Mouse (Mus musculus): Measurements from ENCODE around the gene Dock9. TPM values are rescaled to one million over a fixed set of nuclear protein-coding genes. Genes with fewer than 3 reads are reported as not detected.

Gene Dock9
- polyA plus RNA-seq, 1 experiment from 2014 or later = 4.2 TPM

DNA sequence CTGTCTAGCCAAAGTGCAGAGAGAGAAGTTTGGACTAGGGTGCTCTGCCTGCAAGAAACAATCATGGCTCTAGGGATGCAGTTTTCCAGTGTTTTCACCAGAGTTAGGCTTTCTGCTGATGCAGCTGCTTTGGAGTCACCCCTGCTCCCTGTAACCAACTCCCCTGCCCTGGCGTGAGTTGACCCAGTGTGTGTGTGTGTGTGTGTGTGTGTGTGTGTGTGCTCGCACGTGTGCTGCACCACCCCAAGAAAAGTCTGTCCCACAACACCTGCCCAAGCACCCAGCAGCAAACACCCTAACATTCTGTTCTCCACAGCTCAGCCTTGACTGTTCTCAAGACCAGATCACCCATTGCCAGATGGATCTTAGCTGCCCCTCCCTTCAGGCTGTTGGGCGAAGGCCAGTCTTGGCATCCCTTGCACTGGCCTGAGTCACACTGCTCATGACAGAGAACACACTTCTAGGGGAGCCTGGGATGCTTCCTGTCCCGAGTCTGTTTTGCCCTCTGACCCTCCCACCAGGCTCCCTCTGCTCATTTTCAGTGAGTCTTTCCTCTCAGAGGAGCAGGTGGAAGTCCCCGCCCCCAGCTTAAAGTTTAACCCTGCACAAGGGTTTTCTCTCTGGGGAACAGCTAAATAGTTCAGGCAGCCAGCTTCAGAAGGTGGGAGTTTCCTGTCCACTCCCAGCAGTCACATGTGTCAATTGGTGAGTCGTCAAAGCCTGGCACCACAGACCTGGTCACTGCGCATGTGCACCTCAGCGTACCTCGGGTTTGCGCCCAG is 26.9 kb upstream of the Dock9 start:
- ATAC-seq (ENCODE audit: low FRiP score) (no peak), DNase-seq (ENCODE audit: low spot score, missing footprints) (no peak)
- no peak overlapping the region for H3K9ac ChIP-seq (ENCODE audit: low read length)
- 74% methylated on average over 11 of the region's 11 CpGs for WGBS
- no peaks in the 10 kb centered on the region for H3K4me1 ChIP-seq (ENCODE audit: control insufficient read depth, insufficient read depth, low read length)
- no peak overlapping the region for H3K4me3 ChIP-seq (ENCODE audit: low read depth, low read length)
- H3K36me3 ChIP-seq (ENCODE audit: control insufficient read depth, insufficient read depth, low read length) = no peaks in the 10 kb centered on the region
- no peaks in the 10 kb centered on the region for H3K27me3 ChIP-seq (ENCODE audit: control insufficient read depth, insufficient read depth, low read length)
- H3K4me2 ChIP-seq = no peak overlapping the region
- no peak overlapping the region for H3K27ac ChIP-seq (ENCODE audit: low read depth, low read length)
- no peaks in the 10 kb centered on the region; the same call in 1 of the 2 replicates for H3K9me3 ChIP-seq (ENCODE audit: control insufficient read depth, low read length)

DNA sequence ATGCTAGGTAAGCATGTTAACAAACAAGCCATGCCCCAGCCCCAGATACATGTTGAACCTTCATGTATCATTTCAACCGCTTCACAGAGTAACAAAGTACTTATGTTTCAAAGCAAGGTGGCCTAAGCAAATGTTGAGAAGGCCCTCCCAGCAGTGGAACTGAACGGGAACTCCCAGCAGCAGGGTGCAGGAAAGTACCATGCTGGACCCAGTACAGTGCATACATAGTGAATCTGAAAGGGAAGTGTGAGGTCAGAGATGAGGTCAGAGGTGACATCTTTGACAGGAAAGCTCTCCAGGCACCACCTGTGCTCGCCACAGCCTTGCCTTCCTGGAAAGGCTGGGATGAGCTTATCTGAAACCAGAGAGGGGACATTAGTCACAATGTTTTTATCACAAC is 25.4 kb upstream of the Dock9 start:
- Histone ChIP-seq H3K27ac (ENCODE audit: low read depth, low read length) (no peak overlapping the region), H3K4me2 (no peak overlapping the region), H3K4me1 (ENCODE audit: control insufficient read depth, insufficient read depth, low read length) (no peaks in the 10 kb centered on the region), H3K9me3 (ENCODE audit: control insufficient read depth, low read length) (no peaks in the 10 kb centered on the region), H3K27me3 (ENCODE audit: control insufficient read depth, insufficient read depth, low read length) (no peaks in the 10 kb centered on the region), H3K36me3 (ENCODE audit: control insufficient read depth, insufficient read depth, low read length) (no peaks in the 10 kb centered on the region), H3K9ac (ENCODE audit: low read length) (no peak overlapping the region), H3K4me3 (ENCODE audit: low read depth, low read length) (no peak overlapping the region)
- WGBS = 77% methylated on average over 3 of the region's 3 CpGs
- DNase-seq (ENCODE audit: low spot score, missing footprints) (no peak), ATAC-seq (ENCODE audit: low FRiP score) (no peak)

DNA sequence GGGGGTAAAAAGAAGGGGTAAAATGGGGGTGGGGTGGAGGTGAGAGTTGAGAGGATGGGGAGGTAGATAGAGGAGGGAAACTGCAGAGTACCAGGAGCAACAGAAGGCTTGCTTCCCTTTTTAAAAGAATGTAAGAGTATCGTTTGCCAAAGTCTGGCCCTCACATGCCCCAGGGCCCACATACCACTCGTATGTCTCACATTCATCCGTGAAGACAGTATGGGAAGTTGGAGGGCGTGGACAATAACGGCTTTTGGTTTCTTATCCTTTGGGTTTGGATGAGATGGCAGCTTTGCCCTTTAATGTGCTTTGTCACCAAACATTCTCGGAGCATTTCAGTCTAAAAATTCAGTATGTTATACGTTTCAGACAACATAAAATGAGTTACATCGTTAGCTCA is 24.9 kb upstream of the Dock9 start:
- ATAC-seq (ENCODE audit: low FRiP score) (no peak), DNase-seq (ENCODE audit: low spot score, missing footprints) (no peak)
- Histone ChIP-seq H3K4me3 (ENCODE audit: low read depth, low read length) (no peak overlapping the region), H3K4me1 (ENCODE audit: control insufficient read depth, insufficient read depth, low read length) (no peaks in the 10 kb centered on the region), H3K36me3 (ENCODE audit: control insufficient read depth, insufficient read depth, low read length) (no peaks in the 10 kb centered on the region), H3K27ac (ENCODE audit: low read depth, low read length) (no peak overlapping the region), H3K27me3 (ENCODE audit: control insufficient read depth, insufficient read depth, low read length) (no peaks in the 10 kb centered on the region), H3K9me3 (ENCODE audit: control insufficient read depth, low read length) (no peaks in the 10 kb centered on the region), H3K9ac (ENCODE audit: low read length) (no peak overlapping the region), H3K4me2 (no peak overlapping the region)
- WGBS = 85% methylated on average over 8 of the region's 8 CpGs

DNA sequence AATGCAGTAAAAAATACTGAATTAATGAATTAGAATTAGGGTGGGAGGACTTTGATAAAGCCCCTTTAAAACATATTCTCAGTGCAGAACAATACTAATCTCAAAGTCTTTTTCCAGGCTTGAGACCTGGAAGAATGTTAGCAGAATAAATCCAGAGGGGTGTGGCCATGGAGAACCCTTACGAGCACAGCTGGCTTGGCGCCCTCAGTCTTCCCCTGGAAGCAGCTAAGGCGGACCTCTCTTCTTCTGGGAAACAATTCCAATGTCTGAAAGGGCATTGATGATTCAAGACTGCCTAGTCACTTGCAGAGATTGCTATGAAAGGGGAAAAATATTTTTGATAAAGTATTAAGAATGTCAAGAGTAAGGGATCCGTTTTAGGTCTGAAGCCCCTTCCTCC is 9.2 kb upstream of the Dock9 start:
- Histone ChIP-seq H3K9ac (ENCODE audit: low read length) (no peak overlapping the region), H3K4me1 (ENCODE audit: control insufficient read depth, insufficient read depth, low read length) (no peaks in the 10 kb centered on the region), H3K9me3 (ENCODE audit: control insufficient read depth, low read length) (no peaks in the 10 kb centered on the region; the same call in 1 of the 2 replicates), H3K4me3 (ENCODE audit: low read depth, low read length) (no peak overlapping the region), H3K36me3 (ENCODE audit: control insufficient read depth, insufficient read depth, low read length) (no peaks in the 10 kb centered on the region), H3K27ac (ENCODE audit: low read depth, low read length) (no peak overlapping the region), H3K27me3 (ENCODE audit: control insufficient read depth, insufficient read depth, low read length) (no peaks in the 10 kb centered on the region), H3K4me2 (no peak overlapping the region)
- no peak for DNase-seq (ENCODE audit: low spot score, missing footprints)
- 70% methylated on average over 4 of the region's 4 CpGs for WGBS
- ATAC-seq (ENCODE audit: low FRiP score) = no peak

DNA sequence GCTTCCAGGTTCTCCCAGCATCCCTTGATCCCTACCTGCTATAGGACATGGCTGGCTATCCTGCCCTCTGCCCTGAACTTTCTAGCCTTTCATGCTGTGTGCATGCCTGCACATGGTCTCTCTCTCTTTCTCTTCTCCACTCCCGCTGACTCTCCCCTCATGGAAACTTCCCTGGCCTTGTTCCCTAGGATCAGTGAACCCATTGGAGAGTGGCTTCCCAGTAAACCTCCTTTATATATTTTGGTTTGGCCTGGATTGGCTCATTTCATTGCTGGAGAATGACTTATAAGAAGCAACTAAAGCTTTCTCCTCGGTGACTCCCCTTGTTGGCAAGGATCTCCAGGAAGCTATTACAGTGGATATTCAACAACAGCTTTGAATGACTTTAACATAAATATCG is 8.7 kb upstream of the Dock9 start:
- no peaks in the 10 kb centered on the region for H3K27me3 ChIP-seq (ENCODE audit: control insufficient read depth, insufficient read depth, low read length)
- 81% methylated on average over 3 of the region's 3 CpGs for WGBS
- no peak overlapping the region for H3K27ac ChIP-seq (ENCODE audit: low read depth, low read length)
- no peaks in the 10 kb centered on the region; the same call in 1 of the 2 replicates for H3K9me3 ChIP-seq (ENCODE audit: control insufficient read depth, low read length)
- no peak overlapping the region for H3K4me2 ChIP-seq
- H3K9ac ChIP-seq (ENCODE audit: low read length) = no peak overlapping the region
- H3K4me3 ChIP-seq (ENCODE audit: low read depth, low read length) = no peak overlapping the region
- ATAC-seq (ENCODE audit: low FRiP score) (no peak), DNase-seq (ENCODE audit: low spot score, missing footprints) (no peak)
- H3K4me1 ChIP-seq (ENCODE audit: control insufficient read depth, insufficient read depth, low read length) = no peaks in the 10 kb centered on the region
- H3K36me3 ChIP-seq (ENCODE audit: control insufficient read depth, insufficient read depth, low read length) = no peaks in the 10 kb centered on the region

DNA sequence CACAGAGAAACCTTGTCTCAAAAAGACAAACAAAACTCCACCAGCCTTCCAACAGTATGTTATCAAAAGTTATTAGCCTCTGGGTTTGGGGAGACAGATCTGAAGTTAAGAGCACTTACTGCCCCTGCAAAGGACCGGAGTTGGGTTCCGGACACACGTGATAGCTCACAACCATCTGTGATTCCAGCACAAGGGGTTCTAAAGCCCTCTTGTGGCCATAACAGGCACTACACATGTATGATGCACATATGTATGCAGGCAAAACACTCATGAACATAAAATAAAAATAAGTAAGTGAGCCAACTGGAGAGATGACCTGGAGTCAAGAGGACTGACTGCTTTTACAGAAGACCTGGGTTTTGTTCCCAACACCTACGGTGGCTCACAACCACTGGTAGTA is 6.8 kb upstream of the Dock9 start:
- 84% methylated on average over 4 of the region's 4 CpGs for WGBS

DNA sequence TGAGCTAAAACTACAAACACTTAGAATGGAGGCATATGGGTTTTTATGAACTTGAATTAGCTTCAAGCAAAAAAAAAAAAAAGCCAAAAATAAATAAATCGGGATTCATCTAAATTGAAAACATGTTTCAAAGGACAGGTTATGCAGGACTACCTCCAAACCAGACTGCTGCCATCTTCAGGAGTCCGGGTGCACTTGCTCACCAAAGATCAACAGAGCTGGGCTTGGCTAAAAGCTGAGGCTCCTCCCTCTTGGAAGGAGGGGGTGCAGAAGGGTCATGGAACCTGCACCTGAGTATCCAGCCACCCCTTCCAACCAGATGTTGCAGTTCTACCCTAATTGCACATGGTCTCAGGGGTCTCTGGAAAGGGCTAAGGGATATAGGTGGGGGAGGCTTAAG is 3.3 kb upstream of the Dock9 start:
- Histone ChIP-seq H3K36me3 (ENCODE audit: control insufficient read depth, insufficient read depth, low read length) (no peaks in the 10 kb centered on the region), H3K4me3 (ENCODE audit: low read depth, low read length) (no peak overlapping the region), H3K9me3 (ENCODE audit: control insufficient read depth, low read length) (no peaks in the 10 kb centered on the region), H3K4me1 (ENCODE audit: control insufficient read depth, insufficient read depth, low read length) (no peaks in the 10 kb centered on the region; the same call in 1 of the 2 replicates), H3K9ac (ENCODE audit: low read length) (no peak overlapping the region), H3K27me3 (ENCODE audit: control insufficient read depth, insufficient read depth, low read length) (peaks cover 17% of the 10 kb centered on the region), H3K27ac (ENCODE audit: low read depth, low read length) (no peak overlapping the region), H3K4me2 (no peak overlapping the region)
- no peak for ATAC-seq (ENCODE audit: low FRiP score)
- 32% methylated on average over 2 of the region's 2 CpGs for WGBS
- DNase-seq (ENCODE audit: low spot score, missing footprints) = no peak

More for the DNA sequence above, 6.8 kb upstream of the Dock9 start:
- Histone ChIP-seq H3K4me1 (ENCODE audit: control insufficient read depth, insufficient read depth, low read length) (no peaks in the 10 kb centered on the region), H3K27ac (ENCODE audit: low read depth, low read length) (no peak overlapping the region), H3K4me2 (no peak overlapping the region), H3K36me3 (ENCODE audit: control insufficient read depth, insufficient read depth, low read length) (no peaks in the 10 kb centered on the region), H3K9ac (ENCODE audit: low read length) (no peak overlapping the region), H3K27me3 (ENCODE audit: control insufficient read depth, insufficient read depth, low read length) (no peaks in the 10 kb centered on the region), H3K4me3 (ENCODE audit: low read depth, low read length) (no peak overlapping the region), H3K9me3 (ENCODE audit: control insufficient read depth, low read length) (no peaks in the 10 kb centered on the region)
- DNase-seq (ENCODE audit: low spot score, missing footprints) = peak; percentile 84
- no peak for ATAC-seq (ENCODE audit: low FRiP score)

DNA sequence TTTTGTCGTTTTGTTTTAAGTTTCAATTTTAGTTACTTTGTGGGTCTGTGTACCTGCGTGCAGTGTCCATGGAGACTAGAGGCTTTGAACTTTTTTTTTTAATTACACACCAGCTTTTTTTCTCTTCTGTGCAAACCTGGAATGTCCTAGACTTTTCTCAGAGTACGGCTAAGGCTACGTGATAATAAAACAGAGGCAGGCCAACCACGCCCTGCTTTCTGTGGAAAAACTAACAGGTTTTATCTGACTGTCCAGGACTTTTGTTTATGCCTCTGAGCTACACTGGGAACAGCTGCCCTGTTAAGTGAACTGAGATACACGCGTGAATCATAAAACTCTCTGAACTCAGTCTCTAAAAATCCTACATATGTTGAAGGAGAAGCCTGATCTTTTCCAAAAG is 1.5 kb upstream of the Dock9 start:
- WGBS = 86% methylated on average over 7 of the region's 7 CpGs
- no peak overlapping the region for H3K4me3 ChIP-seq (ENCODE audit: low read depth, low read length)
- H3K4me1 ChIP-seq (ENCODE audit: control insufficient read depth, insufficient read depth, low read length) = no peaks in the 10 kb centered on the region; the same call in 1 of the 2 replicates
- no peak overlapping the region for H3K9ac ChIP-seq (ENCODE audit: low read length)
- peaks cover 25% of the 10 kb centered on the region for H3K27me3 ChIP-seq (ENCODE audit: control insufficient read depth, insufficient read depth, low read length)
- H3K27ac ChIP-seq (ENCODE audit: low read depth, low read length) = no peak overlapping the region
- H3K36me3 ChIP-seq (ENCODE audit: control insufficient read depth, insufficient read depth, low read length) = no peaks in the 10 kb centered on the region
- no peaks in the 10 kb centered on the region for H3K9me3 ChIP-seq (ENCODE audit: control insufficient read depth, low read length)
- ATAC-seq (ENCODE audit: low FRiP score) (no peak), DNase-seq (ENCODE audit: low spot score, missing footprints) (no peak)
- no peak overlapping the region for H3K4me2 ChIP-seq

DNA sequence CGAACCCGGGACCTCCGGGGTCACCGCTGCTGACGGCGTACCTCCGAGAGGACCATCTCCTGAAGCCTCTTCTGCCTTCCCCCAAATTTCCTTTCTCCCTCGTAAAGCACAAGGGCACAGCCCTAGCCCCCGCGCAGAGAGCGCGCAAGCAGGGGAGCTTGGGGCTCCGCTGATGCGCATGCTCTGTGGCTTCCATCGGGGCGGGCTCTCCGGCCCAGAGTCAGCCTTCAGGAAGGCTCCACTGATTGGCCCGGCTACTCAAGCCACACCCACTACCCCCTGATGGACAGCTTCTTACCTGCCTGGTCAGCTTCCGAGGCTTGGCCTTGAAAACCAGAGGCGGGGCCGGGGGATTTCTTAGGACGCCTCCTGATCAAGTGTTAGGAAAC is 768 bp upstream of the Dock9 start:
- H3K9me3 ChIP-seq (ENCODE audit: control insufficient read depth, low read length) = no peaks in the 10 kb centered on the region
- H3K4me1 ChIP-seq (ENCODE audit: control insufficient read depth, insufficient read depth, low read length) = no peaks in the 10 kb centered on the region; the same call in 1 of the 2 replicates
- H3K36me3 ChIP-seq (ENCODE audit: control insufficient read depth, insufficient read depth, low read length) = no peaks in the 10 kb centered on the region
- H3K4me2 ChIP-seq = peak overlapping the region; percentile 95
- WGBS = 0% methylated on average over 22 of the region's 22 CpGs
- H3K4me3 ChIP-seq (ENCODE audit: low read depth, low read length) = peak overlapping the region; percentile 65
- no peak overlapping the region; the same call in 1 of the 2 replicates for H3K27ac ChIP-seq (ENCODE audit: low read depth, low read length)
- peak; percentile 93 for ATAC-seq (ENCODE audit: low FRiP score)
- H3K9ac ChIP-seq (ENCODE audit: low read length) = peak overlapping the region; percentile 59; the same call in 1 of the 2 replicates
- peak; percentile 98 for DNase-seq (ENCODE audit: low spot score, missing footprints)
- H3K27me3 ChIP-seq (ENCODE audit: control insufficient read depth, insufficient read depth, low read length) = peaks cover 25% of the 10 kb centered on the region
